Comparison of ENCODE assay signal across 7 mouse cellular contexts in the genomic region with DNA sequence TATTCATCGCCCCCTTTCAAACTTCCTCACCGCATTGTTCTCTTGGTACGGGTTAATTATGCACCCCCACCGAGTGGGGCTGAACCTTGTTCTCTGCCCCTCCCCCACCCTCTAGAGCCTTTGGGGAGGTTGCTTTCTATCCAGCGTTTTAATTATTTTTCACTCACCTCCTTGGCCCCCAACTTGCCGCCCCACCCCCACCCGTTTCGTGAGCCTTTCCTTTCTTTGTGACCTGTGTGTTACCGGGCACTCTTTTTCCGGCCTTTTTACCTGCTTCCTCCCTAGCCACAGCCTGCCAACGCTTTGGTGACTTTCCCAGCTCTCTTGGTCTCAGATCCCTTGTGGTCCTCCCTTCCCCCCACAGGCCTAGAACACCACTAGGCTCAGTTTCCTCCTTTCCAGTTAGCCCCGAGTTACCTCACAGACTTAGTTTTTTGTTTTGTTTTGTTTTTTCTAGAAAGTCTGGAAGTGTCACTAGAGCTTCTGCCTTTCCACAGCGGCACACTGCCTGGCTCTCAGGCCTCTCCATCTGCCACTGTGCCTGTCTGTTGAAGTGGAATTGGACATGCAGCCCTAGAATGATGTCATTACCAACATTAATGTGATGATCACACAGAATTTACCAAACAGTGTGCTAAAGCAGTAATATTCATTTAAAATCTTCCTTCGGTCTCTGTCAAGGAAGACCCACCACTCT. TPM values are rescaled to one million over a fixed set of nuclear protein-coding genes. Genes with fewer than 3 reads are reported as not detected.
DNase-seq lines count a peak whose midpoint lies in the region; ATAC-seq and TF ChIP-seq lines count a peak whose summit lies in the region.

No protein-coding gene starts in this region.

- TF ChIP-seq POLR2A in MEL (IDR thresholded peaks at IDR 0.05; ENCODE audit: control insufficient read depth in 1 of 2, insufficient read depth in 1 of 2, low read depth in 1 of 2, low read length in 2 of 2, poor library complexity in 1 of 2), result no peak

- H3K4me1 ChIP-seq in MEL (ENCODE audit: control insufficient read depth in 1 of 2, insufficient read depth in 2 of 2, low read length in 2 of 2), result no peaks in the 10 kb centered on the region
- H3K4me1 ChIP-seq in liver, embryonic 13.5 days (replicated peaks), result peaks cover 69% of the 10 kb centered on the region
- H3K4me1 ChIP-seq in stomach, postnatal 0 days (replicated peaks; ENCODE audit: control insufficient read depth, insufficient read depth), result peaks cover 4% of the 10 kb centered on the region; the same call in 1 of the 2 replicates

- peak overlapping the region; percentile 92 for H3K4me2 ChIP-seq in liver, embryonic 13.5 days
- peak overlapping the region; percentile 89 for H3K4me2 ChIP-seq in stomach, postnatal 0 days (replicated peaks; ENCODE audit: low read depth)

- H3K79me2 ChIP-seq in MEL (ENCODE audit: control insufficient read depth, insufficient read depth, low read length, poor library complexity), result no peaks in the 10 kb centered on the region

- ATAC-seq in liver, embryonic 13.5 days (ENCODE audit: low read depth), result no peak
- no peak for ATAC-seq in stomach, postnatal 0 days (ENCODE audit: low FRiP score, low TSS enrichment)

- no peaks in the 10 kb centered on the region; a peak in 2 of 4 replicates for H3K27me3 ChIP-seq in MEL (ENCODE audit: control insufficient read depth in 1 of 2, insufficient read depth in 2 of 2, low read length in 2 of 2)
- peaks cover 30% of the 10 kb centered on the region for H3K27me3 ChIP-seq in liver, embryonic 13.5 days
- H3K27me3 ChIP-seq in stomach, postnatal 0 days (ENCODE audit: control insufficient read depth, insufficient read depth, low read length), result no peaks in the 10 kb centered on the region

- peak; percentile 9 for DNase-seq in MEL (ENCODE audit: low read depth, low spot score)
- DNase-seq in embryo, embryonic 9.5 days (ENCODE audit: extremely low spot score), result peak; percentile 54
- peak; percentile 22 for DNase-seq in induced T-regulatory cell, adult 2 months (ENCODE audit: low read depth)
- DNase-seq in liver, embryonic 13.5 days, result no peak
- peak; percentile 20 for DNase-seq in stomach, postnatal 0 days (ENCODE audit: low spot score)
- DNase-seq in adrenal gland, postnatal 10 days, result no peak
- no peak for DNase-seq in left cerebral cortex, adult 9 months (ENCODE audit: low spot score in 2 of 2)

- no peak for TF ChIP-seq RAD21 in MEL (IDR thresholded peaks at IDR 0.05; ENCODE audit: low read depth, low read length)

- H3K4me3 ChIP-seq in MEL (ENCODE audit: control insufficient read depth in 1 of 2, insufficient read depth in 1 of 2, low read depth in 2 of 2, low read length in 2 of 2), result no peak overlapping the region; a peak in 1 of 4 replicates
- peak overlapping the region; percentile 86 for H3K4me3 ChIP-seq in liver, embryonic 13.5 days (replicated peaks)
- H3K4me3 ChIP-seq in stomach, postnatal 0 days (ENCODE audit: low read depth, low read length), result peak overlapping the region; percentile 64

- H3K36me3 ChIP-seq in MEL (ENCODE audit: control insufficient read depth in 1 of 2, insufficient read depth in 2 of 2, low read length in 2 of 2), result no peaks in the 10 kb centered on the region
- peaks cover 20% of the 10 kb centered on the region for H3K36me3 ChIP-seq in liver, embryonic 13.5 days
- H3K36me3 ChIP-seq in stomach, postnatal 0 days (ENCODE audit: control insufficient read depth, insufficient read depth, low read length), result 0 out of 2 replicates have a peak, but pooled peaks cover 3% of the 10 kb centered on the region

- no peak overlapping the region for H3K9ac ChIP-seq in MEL (ENCODE audit: control insufficient read depth, low read depth, low read length, poor library complexity, severe bottlenecking)
- H3K9ac ChIP-seq in liver, embryonic 13.5 days, result peak overlapping the region; percentile 90
- H3K9ac ChIP-seq in stomach, postnatal 0 days (ENCODE audit: low read length), result peak overlapping the region; percentile 48; the same call in 1 of the 2 replicates

- no peak for TF ChIP-seq CTCF in MEL (IDR thresholded peaks at IDR 0.05 in 2 of 3, conservative IDR thresholded peaks at IDR 0.05 in 1 of 3; ENCODE audit: control insufficient read depth in 1 of 3, insufficient read depth in 1 of 3, low read depth in 2 of 3, low read length in 3 of 3, poor library complexity in 1 of 3, severe bottlenecking in 1 of 3)
- no peak for TF ChIP-seq CTCF in stomach, postnatal 0 days (IDR thresholded peaks at IDR 0.05; ENCODE audit: low read depth)

- H3K9me3 ChIP-seq in MEL (replicated peaks; ENCODE audit: insufficient read depth, low read length), result no peaks in the 10 kb centered on the region
- no peaks in the 10 kb centered on the region for H3K9me3 ChIP-seq in liver, embryonic 13.5 days (replicated peaks)
- no peaks in the 10 kb centered on the region for H3K9me3 ChIP-seq in stomach, postnatal 0 days (ENCODE audit: control insufficient read depth, low read length)

- H3K27ac ChIP-seq in MEL (ENCODE audit: control insufficient read depth, low read depth, low read length), result no peak overlapping the region
- H3K27ac ChIP-seq in liver, embryonic 13.5 days, result peak overlapping the region; percentile 90
- no peak overlapping the region; the same call in 1 of the 2 replicates for H3K27ac ChIP-seq in stomach, postnatal 0 days (replicated peaks)

- TF ChIP-seq EP300 in MEL (IDR thresholded peaks at IDR 0.05; ENCODE audit: low read depth in 1 of 2, low read length in 2 of 2), result no peak
- no peak for TF ChIP-seq EP300 in stomach, postnatal 0 days (optimal IDR thresholded peaks at IDR 0.05)

- WGBS in liver, embryonic 13.5 days (ENCODE audit: insufficient replicate concordance), result 18% methylated on average over 14 of the region's 14 CpGs
- WGBS in stomach, postnatal 0 days, result 24% methylated on average over 14 of the region's 14 CpGs

TF ChIP-seq in MEL, 35 proteins besides CTCF, POLR2A, EP300 and RAD21:
- no peak for TF ChIP-seq SIN3A (IDR thresholded peaks at IDR 0.05; ENCODE audit: low read length)
- TF ChIP-seq MYC (IDR thresholded peaks at IDR 0.05; ENCODE audit: low read depth, low read length), result no peak
- TF ChIP-seq ZKSCAN1 (IDR thresholded peaks at IDR 0.05; ENCODE audit: low read depth, low read length), result no peak
- TF ChIP-seq USF2 (IDR thresholded peaks at IDR 0.05; ENCODE audit: borderline replicate concordance in 1 of 2, insufficient read depth in 1 of 2, low read depth in 1 of 2, low read length in 2 of 2), result no peak
- TF ChIP-seq TBP (IDR thresholded peaks at IDR 0.05; ENCODE audit: low read depth, low read length), result no peak
- no peak for TF ChIP-seq ELF1 (IDR thresholded peaks at IDR 0.05; ENCODE audit: low read depth, low read length)
- no peak for TF ChIP-seq KAT2A (conservative IDR thresholded peaks at IDR 0.05; ENCODE audit: low read depth, low read length)
- no peak for TF ChIP-seq GABPA (IDR thresholded peaks at IDR 0.05; ENCODE audit: low read depth, low read length)

RNA-seq across cellular contexts. Expression of a gene that starts 2.3 kb away (rescaled TPM):
- total RNA-seq in MEL (2012; rRNA removed), result 0.33 and 0.39 TPM in 2 replicates
- polyA plus RNA-seq in MEL (2012; ENCODE audit: insufficient read depth in 1 of 2, insufficient read length in 2 of 2, low read depth in 1 of 2, low replicate concordance in 2 of 2, missing spikeins in 1 of 2), result 1 to 10 TPM in 1 of 2 experiments, not detected in 1; 1.5 TPM
- polyA plus RNA-seq in liver, embryonic 13.5 days (2015; fragmentation: Nextera tagmentation; extraction: Ambion mirVana), result 17.2 and 19.6 TPM in 2 replicates
- polyA plus RNA-seq in stomach, postnatal 0 days (2015; fragmentation: Nextera tagmentation; extraction: Ambion mirVana), result 11.2 and 12.2 TPM in 2 replicates
- total RNA-seq in adrenal gland, postnatal 10 days (2021), result 100 to 1,000 TPM in 1 of 2 experiments, 10 to 100 TPM in 1; 79.0 to 103 TPM

Comparison
In these comparisons a context has a peak if more than half of its experiments do, and no peak if none do; other contexts are left out.
1. DNase-seq: peak in MEL (single experiment), embryo, embryonic 9.5 days (single experiment), induced T-regulatory cell, adult 2 months (single experiment) and stomach, postnatal 0 days (single experiment); none in liver, embryonic 13.5 days (single experiment), adrenal gland, postnatal 10 days (single experiment) and left cerebral cortex, adult 9 months (0 of 2).
2. H3K4me3 ChIP-seq: peak in liver, embryonic 13.5 days (single experiment) and stomach, postnatal 0 days (single experiment); none in MEL (0 of 2).